Mouse (Mus musculus): Measurements from ENCODE around the gene Rpgrip1l.

DNA sequence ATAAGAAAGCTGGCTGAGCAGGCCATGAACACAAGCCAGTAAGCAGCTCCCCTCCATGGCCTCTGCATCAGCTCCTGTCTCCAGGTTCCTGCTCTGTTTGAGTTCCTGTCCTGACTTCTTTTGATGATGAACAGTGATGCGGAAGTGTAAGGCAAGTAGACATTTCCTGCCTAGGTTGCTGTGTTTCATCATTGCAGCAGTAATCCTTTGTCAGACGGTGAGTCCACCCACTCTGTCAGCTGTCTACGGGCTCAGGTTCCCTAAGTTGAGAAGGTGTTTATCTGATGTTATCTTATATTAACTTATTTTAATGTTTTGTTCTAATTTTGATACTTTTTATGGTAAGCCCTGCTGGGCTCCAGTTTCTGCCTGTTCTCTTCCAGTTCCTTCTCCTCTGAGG, 13.0 kb upstream of the Rpgrip1l start:
- TF ChIP-seq CTCF (IDR thresholded peaks at IDR 0.05; ENCODE audit: extremely low read depth, insufficient read depth, low read length) (no peak), POLR2A (IDR thresholded peaks at IDR 0.05; ENCODE audit: extremely low read depth, insufficient read depth, low read length) (no peak)

All from cortical plate, adult 2 months (tissue).